Mouse (Mus musculus) frontal cortex, adult 2 months (tissue): ENCODE measurements around the gene Tgoln1. TPM values are rescaled to one million over a fixed set of nuclear protein-coding genes. Genes with fewer than 3 reads are reported as not detected.

Experiments
- DNase-seq, 2 experiments: peaks; one replicate each; pipeline ENCODE4 v3.0.0; 2022; ENCODE audit warnings: low spot score in 1 of 2; ENCODE audit errors: extremely low spot score in 1 of 2
- polyA plus RNA-seq: library from polyadenylated mRNA; depleted of rRNA; stranded (reverse); fragments of >200 nt; gene quantifications from 2 replicates; pipeline ENCODE4 v1.2.3, GENCODE M21; 2012; rRNA removed

Gene Tgoln1
- 60.7 and 68.7 TPM in 2 replicates for polyA plus RNA-seq

DNA sequence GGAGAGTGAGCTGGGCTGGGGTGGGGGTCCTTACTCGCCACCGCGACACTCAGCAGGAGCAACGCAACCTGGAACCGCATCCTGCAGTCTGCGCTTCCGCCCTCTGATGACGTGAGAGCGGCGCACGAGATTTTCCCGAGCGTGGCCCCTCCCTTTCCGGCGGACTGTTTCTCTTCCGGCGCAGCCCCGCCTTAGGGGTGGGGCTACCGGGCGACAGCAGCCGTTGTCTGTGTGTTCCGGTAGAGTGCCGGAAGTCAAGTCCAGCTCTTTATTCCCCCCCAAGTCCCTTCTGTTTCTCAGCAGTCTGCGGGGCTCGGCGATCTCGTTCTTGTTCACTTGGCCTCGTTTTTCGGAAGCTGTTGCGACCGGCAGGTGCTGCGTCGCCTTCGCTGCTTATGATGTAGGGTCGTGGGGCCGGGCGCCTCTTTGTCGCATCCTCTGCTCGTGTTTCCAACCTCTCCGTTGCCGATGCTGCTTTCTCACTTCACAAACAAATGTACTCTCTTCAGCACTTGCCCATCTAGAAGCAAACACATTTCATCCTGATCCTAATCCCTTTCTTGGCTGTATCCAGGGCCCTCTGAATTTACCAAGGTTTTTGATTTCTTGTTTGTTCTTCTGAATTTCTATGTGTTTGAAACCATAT, at the start of gene Tgoln1:
Tgoln1 (minus strand) TSS at position 358 of the 646 bp plus-strand sequence.
- peak; percentile 83 to 95 for DNase-seq

DNA sequence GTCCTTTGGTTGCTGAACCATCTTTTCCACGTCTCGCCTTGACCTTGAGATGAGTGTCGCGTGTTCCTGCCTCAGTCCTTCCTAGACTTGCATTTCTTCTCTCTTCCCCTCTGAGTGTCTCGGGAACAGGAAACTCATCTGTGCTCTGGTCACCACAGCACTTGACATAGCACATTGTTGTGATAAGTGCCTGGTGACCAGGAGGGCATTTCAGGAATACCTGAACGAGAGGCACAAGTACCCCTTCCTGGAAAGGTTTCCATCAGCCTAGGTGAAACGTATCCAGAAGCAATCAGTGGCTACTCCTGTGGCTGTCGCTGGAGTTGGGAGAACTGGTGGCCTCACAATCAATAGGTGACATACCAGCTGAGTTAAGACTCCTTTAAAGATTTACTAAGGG, 47.5 kb upstream of the Tgoln1 start:
- DNase-seq: no peak

DNA sequence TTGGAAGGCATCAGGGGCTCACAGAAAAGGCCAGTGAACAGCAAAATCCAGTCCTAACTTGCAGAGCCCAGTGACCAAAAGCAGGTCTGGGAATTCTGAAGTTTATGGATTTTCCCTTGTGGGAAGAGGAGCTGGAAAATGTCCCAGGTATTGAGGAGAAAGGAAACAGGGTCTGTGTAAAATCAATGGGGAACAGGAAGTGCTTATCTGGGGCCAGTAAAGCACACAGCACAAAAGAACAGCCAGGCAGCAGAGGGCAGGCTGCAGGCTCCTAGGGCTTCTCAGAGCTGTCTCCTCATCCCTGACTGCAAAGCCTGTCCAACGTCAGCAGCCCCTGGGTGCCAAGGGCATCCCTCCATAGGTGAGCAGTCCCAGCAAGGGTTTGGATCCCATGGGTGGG, 46.2 kb upstream of the Tgoln1 start:
- no peak for DNase-seq

DNA sequence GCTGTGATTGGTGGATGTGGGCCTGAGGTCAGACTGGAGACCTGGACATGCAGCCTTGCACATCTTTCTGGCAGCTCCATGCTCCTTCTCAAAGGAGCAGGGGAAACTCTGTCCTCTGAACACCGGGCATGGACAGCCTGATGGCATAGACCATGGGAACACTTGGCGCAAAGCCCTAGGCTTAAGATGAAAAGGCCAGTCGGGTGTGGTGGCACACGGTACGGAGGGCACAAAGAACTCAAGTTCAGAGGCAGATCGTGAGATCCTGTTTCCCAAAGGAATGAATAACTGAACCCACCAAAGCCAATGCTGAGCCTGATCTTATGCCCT, 43.6 kb upstream of the Tgoln1 start:
- no peak for DNase-seq

DNA sequence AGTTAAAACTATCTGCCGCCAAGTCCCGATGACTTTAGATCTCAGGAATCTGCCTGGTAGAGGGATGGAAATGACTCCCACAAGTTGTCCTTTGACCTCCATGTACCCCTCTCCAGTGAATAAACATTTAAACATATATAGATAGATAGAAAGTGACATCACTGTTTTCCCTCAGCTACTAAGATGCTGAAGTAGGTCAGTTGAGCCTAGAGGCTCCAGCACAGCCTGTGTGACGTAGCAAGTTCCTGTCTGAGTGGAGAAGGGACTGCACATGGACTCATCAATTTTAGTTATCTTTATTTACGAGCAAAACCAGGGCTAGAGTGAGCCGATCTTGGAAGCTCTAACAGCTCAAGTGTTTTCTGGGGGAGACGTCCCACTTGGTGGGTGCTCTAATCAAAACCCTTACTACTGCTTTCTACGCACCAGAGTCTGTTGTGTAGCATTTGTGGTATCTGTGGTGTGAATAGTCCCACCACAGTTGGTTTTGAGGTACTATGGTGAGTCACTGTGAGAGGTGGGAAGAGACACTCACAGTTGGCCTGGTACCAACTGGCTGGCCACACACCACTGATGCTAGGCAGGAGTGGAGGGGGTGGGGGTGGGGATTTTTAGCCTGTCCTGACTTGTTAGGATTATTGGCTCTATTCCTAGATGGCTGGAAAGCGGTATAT, 43.1 kb upstream of the Tgoln1 start:
- peak in 1 of 2 experiments; percentile 34 for DNase-seq

DNA sequence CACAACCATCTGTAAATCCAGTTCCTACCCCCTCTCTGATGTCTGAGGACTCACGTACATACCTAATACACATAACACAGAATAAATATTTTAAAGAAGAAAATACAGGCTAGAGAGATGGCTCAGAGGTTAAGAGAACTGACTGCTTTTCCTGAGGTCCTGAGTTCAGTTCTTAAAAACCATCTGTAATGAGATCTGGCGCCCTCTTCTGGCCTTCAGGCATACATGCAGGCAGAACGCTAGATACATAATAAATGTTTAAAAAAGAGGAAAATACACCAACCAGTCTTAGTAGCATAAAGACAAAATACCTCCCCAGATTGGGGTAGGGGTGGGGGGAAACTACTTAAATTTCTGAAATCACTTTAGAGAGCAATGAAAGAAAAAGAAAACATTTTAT, 41.2 kb upstream of the Tgoln1 start:
- no peak for DNase-seq

DNA sequence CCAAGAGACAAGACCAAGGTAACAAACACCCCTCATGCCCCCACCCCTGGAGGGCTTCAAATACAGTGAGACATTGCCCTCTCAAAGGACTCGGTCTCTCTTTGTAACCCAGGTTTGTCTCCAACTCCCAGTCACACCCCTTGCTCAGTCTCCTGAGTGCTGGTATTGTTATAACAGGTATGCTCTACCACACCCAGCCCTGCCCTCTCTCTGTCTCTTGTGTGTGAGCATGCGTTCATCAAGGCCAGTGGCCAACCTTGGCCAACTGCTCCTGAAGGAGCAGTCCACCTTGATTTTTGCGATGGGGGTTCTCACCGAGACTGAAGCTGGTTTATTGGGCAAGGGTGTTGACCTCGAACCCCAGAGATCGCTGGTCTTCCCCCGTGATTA, 39.2 kb upstream of the Tgoln1 start:
- no peak for DNase-seq

DNA sequence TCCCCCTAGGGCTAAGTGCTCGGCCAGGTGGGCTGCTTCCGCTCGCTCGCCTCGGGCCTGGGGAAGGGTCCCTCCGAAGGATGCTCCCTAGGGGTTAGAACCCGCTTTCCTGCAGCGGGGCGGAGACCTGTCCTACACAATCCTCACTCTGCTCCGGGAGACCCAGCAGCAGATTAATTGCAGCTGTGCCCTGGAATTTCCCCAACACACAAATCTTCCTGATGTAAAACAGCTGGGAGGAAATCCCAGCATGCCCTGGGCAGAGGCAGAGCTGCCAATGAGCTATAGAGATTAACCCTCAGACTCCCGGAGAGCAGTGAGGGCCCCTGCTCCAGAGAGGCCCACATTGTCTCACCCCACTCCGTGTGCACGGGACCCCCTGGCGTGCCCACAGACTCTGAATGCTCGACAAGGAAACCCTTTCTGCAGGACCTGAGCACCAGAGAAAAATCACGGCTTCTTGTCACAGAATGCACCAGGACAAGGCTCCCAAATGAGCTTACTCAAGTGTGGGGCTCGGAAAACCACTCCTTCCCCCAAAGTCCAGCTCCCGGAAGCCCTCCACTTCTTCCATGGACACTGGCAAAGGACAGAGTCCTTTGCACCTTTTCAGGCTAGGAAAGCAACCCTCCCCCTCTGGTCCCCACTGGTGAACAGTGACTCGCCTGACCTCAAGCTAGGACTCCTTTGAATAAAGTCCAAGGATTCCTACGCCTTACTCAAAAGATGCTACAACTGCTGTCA, 38.7 kb upstream of the Tgoln1 start:
- DNase-seq: peak in 1 of 2 experiments; percentile 36

DNA sequence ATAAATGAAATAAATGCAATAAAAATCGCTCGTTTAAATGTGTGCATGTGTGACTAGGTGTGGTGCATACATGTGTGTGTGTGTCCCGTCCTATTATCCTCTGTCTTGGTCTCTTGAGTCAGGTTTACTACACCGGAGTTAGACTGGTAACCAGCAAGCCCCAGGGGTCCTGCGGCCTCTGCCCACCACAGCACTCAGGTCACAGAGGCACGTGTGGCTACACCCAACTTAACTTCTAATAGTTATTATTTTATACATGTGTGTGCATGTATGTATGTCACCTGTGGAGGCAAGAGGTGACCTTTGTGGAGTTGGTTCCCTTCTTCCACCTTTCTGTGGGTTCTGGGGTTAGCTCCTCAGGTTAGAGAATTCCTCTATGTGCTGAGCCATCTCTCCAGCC, 37.6 kb upstream of the Tgoln1 start:
- no peak for DNase-seq

DNA sequence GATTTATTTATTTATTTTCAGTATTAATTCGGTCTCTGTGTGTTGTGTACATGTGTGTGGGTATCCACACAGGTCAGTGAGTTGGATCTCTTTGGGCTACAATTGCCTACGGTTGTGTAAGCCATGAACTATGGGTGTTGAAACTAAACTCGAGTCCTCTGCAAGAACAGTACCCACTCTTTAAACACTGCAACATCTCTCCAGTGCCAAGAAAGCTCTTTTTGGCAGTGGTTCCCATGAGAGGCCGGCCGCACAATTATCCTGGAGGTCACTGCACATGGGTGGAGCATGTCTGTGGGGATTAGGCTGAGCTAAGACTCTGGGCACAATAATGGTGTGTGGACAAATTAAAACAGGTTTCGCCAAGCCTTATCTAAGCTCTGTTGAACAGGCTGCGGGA, 36.6 kb upstream of the Tgoln1 start:
- no peak for DNase-seq

DNA sequence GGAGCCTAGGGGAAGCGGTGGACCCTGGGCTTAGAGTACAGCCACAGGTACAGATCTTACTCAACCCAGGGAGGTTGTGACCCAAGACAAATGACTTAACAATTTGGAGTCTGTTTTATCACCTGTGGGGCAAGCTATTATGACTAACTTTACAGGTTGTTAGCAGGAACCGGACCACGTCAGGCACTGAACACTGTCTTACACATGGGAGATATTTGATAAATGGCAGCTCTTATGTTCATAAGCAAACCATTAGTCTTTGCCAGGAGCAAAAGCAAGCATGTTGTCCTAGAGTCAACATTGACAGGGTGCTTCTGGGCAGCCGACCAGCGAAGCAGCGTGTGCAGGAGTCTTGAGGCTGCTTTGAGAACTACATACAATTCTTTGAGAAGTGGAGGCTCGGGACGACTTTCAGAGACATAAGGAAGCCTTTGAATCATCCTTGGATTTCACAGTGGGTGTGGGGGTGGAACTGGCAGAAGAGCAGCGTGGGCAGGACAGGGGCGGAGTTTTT, 33.6 kb upstream of the Tgoln1 start:
- DNase-seq: peak; percentile 62 to 85

DNA sequence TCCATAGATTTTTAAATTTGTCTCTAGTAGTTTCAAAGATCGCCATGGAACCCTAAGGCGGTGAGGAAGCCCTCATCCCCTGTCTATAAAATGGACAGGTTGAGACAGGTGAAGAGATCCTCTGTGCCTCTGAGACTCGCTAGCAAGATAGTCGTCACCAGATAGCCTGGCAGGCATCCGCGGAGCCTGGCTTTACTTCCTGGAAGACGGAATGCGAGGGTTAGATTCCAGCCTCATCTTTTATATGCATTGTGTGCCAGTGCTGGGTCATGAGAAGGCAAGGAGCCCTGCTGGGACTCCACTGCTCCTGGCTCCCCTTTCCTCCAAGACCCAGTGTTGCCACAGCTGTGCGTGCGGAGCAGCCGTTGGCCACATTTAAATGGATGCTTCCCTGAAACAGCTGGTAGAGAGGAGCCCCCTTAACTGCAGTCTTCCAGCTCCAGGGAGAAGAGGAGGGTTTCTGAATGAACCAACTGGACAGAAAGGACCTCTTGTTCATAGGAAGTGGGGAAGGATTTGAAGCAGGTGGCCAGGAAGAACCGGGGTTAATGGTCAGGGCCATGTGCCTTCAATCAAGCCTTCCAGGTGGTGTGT, 31.3 kb upstream of the Tgoln1 start:
- no peak for DNase-seq

DNA sequence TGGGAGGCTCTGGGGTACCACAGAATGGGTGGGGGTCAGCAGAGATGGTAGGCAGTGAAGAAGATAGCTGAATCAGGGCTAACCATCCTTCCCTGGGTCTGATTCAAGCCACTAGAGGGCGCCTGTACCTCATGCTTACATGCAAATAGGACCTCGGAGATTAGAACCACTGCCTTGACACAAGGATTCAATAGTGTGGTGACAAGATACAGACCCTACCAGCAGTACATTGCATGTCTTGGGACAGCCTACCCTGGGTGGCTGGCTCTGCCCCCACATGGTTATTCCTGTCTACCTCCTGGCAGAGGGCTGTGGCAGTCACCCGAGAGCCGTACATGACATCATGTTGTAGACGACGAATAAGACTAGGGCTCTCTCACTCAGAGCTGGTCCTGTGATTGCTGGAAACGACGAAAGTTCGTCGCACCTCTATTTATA, 30.6 kb upstream of the Tgoln1 start:
- peak; percentile 66 to 91 for DNase-seq

DNA sequence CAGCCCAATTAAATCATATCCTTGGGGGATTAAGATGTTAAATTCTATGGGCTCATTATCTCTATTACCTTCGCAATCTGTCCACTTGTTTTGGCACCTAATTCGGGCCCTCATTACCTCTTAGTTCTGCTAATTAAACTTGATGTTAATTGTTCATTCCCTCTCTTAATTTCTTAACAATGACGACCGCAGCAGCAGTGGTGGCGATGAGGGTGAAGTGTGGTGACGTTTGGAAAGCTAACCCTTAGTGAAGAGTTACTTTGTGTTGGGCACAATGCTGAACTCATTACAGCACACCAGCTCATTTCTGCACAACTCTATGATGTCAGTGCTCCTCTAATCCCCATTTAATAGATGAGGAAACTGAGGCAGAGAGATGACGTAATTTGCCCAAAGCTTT, 28.6 kb upstream of the Tgoln1 start:
- DNase-seq: no peak

DNA sequence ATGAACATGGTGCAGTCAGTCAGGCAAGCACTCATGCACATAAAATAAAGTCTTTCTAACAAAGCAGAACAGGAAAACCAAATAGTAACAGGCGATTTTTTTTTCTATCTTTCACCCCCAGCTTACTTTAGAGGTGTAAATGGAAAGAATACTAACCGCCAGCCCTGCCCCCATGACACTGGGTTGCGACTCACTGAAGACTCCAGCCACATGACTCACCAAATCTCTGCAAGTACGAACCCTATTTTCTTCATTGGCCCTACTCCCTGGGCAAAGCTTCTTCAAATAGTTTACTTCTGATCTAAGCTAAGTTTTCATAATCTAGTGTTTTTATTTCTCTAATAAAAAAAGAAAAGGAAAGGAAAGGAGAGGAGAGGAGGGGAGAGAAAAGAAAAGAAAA, 27.8 kb upstream of the Tgoln1 start:
- no peak for DNase-seq

DNA sequence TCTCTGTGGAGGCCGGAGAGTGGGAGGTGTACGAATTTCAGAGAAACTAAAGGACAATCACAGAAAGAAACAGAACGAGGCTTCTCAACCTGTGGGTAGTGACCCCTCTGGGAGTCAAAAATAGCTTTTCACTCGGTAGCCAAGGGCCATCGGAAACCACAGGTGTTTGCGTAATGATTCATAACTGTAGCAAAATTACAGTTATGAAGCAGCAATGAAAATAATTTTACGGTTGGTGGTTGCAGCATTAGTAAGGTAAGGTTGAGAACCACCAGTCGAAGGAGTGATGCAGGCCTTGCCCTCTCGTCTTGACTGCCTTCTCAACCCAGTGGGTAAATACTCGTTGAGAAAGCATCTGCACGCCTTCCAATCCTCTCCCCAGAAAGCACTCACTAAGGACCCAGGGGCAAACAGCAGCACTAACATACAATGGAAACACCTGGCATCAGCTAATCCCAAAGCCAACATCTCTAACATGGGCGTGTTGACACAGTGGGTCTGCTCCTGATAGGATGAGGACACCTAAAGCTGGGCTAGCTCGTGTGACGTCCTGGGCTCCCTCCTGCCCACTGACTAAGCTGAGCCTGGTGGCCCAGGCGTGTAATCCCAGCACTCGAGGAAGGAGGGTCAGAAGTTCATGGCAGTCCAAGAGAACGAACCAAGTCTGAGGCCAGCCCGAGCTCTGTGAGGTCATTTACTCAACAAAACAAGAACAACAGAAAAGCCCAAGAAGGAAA, 24.6 kb upstream of the Tgoln1 start:
- DNase-seq: no peak

DNA sequence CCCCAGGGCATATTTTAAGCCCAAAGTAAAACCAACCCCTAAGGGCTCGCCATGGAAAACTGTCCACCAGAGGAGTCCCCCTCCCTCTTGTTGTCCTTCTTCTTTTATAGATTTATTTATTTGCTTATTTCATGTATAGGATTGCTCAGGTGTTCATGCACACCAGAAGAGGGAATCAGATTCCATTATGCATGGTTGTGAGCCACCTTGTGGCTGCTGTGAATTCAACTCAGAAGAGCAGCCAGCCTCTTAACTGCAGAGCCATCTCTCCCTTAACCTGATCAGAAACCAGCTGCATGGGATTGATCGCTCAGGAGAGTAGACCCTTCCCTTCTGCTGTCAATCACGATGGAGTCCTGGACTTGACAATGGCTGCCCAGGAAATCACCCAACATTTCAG, 20.1 kb upstream of the Tgoln1 start:
- DNase-seq: no peak

DNA sequence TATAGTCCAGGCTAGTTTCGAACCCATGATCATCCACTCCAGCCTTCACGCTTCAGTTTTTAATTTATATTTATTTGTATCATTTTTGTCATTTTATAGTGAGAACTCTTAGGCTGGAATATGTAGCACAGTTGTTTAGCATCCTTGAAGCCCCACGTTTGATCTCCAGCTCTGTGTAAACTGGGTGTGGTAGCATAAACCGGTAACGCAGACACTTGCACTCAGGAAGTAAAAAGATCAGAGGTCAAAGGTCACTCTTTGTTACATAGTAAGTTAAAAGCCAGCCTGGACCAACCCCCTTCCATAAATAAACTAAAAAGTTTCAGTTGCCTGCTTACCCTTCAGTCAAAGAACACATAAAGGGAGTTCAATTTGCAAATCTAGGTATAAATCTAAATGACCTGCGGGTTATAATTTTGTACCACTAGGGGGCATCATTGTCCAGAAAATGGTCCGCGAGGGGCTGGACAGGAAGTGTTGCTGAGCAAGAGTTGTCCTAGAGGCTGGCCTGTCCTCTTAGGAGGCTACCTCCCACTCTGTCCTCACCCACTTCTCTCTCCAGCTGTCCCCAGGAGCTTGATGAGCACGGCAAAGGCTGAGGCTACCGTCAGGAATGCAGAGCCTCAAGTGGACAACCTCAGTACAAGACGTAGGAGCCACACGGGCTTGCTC, 19.1 kb upstream of the Tgoln1 start:
- DNase-seq: peak; percentile 49 to 83

DNA sequence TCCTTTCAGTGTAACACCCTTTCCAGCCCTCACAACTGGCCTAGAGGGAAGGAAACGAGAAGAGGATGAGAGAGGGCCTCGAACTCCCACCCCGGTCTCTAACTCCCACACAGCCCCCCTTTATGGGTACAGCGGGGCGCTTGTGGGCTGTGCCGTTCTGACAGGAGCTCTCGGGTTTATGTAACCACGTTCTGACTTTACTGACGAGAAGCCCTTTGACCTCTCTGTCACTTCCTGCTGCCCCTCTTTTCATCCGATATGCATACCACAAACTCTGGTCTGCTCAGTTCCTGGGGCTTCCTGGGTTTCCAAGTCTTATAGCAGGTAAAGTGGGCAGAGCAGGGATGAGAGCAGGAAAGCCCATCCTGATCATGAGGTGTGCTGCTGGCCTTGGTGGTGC, 17.5 kb upstream of the Tgoln1 start:
- DNase-seq: no peak

DNA sequence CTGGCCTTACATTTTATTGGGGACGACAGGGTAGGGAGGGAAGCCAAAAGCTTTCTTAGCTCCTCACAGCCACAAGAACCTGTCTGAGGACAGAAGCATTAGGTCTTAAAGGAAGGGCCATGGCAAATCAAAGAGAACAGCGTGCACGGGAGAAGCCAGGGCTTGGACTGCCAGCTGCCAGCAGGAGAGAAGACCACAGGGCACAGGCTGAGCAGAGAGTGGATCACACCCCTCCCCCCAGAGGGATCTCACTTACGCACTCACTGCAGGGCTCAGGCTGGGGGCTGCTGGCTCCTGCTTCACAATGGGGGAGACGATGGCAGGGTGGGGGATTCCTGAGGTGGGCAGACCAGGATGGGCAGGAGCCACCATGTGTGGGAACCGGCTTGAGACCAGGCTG, 14.9 kb upstream of the Tgoln1 start:
- DNase-seq: no peak
